Mouse (Mus musculus) cerebellum, postnatal 36 days (tissue): Measurements from ENCODE around the gene Scamp3.
"Not testable (repeated sequence)": the region's sequence is repeated elsewhere in the genome, so short reads cannot be mapped to it uniquely, and the experiment has no call there.

Source experiments
- DNase-seq, 2 experiments: peaks; one replicate each; pipeline ENCODE4 v3.0.0; 2021 to 2022; ENCODE audit warnings: mixed read lengths in 2 of 2

The Scamp3 gene

DNA sequence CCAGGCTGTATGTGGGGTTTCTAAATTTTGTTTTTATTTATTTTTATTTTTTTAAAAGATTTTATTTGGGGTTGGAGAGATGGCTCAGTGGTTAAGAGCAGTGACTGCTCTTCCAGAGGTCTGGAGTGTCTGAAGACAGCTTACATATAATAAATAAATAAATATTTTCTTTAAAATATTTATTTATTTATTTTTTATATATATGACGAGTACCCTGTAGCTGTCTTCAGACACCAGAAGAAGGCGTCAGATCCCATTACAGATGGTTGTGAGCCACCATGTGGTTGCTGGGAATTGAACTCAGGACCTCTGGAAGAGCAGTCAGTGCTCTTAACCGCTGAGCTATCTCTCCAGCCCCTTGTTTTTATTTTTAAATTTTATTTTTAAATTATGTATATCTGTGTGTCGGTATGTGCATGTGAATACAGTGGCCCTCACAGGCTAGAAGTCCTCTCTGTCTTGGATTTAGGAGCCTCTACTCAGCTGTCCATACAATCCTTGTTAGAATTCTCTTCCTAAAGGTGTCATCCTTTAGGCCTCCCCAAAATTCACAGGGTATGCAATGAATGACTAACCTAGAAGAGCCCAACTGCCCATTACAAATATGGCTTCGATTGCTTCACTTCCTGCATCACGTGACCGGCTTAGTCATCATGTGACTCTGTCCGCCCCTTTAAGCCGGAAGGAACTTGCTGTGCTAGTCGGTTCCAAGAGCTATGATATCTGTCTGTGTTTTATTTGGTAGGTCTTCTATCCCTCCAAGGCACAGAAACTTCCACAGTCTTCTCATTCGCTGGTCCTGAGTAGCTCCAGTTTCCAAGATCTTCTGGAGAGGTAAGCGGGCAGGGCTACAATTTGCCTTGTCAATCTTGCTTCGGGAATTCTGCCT is 25.2 kb downstream of the Scamp3 start, which contains the start of gene Gba:
Gba (plus strand) TSS at position 676 of the 889 bp plus-strand sequence.
- peak; percentile 84 to 91 for DNase-seq

DNA sequence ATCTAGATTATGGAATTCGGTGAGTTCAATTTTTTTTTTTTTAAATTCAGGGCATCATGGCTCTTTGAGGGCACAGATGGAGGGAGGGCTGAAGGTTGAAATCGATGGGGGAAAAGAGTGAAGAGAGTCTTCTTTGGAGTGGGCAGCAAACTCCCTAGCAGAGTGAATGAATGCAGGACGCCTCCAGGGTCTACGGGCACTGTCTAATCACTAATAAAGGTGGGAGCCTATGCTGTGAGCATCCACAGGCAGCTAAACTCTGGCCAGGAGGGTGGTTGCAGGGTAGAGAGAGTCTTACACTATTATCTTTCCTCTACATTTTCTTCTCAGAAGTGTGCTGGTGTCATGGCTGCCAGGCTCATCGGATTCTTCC is 25.9 kb downstream of the Scamp3 start:
- DNase-seq: no peak

DNA sequence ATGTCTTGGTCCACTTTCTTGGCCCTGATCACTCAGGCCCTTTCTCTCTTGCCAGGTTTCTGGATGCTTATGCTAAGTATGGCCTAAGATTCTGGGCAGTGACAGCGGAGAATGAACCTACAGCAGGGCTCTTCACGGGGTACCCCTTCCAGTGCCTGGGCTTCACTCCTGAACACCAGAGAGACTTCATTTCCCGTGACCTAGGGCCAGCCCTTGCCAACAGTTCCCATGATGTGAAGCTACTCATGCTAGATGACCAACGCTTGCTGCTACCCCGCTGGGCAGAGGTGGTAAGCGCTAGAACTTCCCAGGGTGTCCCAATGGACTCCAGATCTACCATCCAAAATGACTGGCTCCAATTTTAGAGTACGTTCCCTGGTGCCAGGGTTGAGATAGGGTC is 28.8 kb downstream of the Scamp3 start:
- no peak for DNase-seq

DNA sequence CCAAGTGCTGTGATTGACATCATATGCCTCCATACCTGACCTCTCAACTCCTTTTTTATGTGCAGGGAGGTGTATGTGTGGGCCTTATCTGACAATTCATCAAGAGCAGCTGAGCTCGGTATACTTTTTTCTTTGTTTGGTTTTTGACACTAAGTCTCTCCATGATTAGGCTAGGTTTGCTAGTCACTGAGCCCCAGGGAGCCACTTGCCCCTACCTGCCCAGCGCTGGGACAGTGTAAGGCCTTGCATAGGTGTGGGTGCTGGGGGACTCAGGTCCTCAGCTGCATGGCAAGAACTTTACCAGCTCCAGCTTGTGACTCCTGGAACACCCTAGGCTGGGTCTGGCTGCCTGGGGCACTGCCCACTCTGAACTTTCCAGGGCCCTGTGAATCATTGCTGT is 29.4 kb downstream of the Scamp3 start:
- no peak for DNase-seq

GRCm38 (mm10) chr3:89208075-89208657 is 30.9 kb downstream of the Scamp3 start:
- no peak for DNase-seq

GRCm38 (mm10) chr3:89208736-89209135 is 31.5 kb downstream of the Scamp3 start:
- DNase-seq: no peak

GRCm38 (mm10) chr3:89209731-89210130 is 32.5 kb downstream of the Scamp3 start:
- no peak for DNase-seq

GRCm38 (mm10) chr3:89210162-89210561 is 32.9 kb downstream of the Scamp3 start:
- DNase-seq: no peak

DNA sequence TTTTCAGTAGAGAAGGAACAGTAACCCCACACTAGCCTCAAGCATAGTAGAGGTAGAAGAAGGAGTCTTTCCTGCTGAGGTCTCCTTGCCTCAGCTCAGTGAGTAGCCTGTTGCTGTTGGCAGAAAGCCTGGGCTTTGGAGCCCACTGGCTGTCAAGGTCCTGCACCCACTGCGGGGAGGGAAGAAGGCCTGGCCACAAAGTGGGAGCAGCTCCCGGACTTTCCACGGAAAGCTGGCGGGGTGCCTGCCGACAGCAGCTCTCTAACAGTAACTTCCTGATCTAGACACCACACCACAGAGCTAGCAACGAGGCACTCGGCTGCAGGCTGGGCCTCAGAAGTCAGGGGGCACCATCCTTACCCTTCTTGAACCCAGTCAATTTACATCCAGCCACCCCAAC is 33.5 kb downstream of the Scamp3 start:
- no peak for DNase-seq

GRCm38 (mm10) chr3:89213803-89214530 is 36.7 kb downstream of the Scamp3 start:
- DNase-seq: peak; percentile 85 to 88

- DNase-seq: no peak
Observed at GRCm38 (mm10) chr3:89214681-89215411, 37.6 kb downstream of the Scamp3 start, which contains the start of gene Thbs3. TSS of gene Thbs3 (plus strand) at chr3:89215180.

GRCm38 (mm10) chr3:89215853-89216252 is 38.6 kb downstream of the Scamp3 start:
- peak; percentile 87 to 91 for DNase-seq

- DNase-seq: not testable (repeated sequence)
Observed at GRCm38 (mm10) chr3:89216407-89216806, 39.1 kb downstream of the Scamp3 start.

GRCm38 (mm10) chr3:89218271-89218670 is 41.0 kb downstream of the Scamp3 start:
- DNase-seq: no peak

DNA sequence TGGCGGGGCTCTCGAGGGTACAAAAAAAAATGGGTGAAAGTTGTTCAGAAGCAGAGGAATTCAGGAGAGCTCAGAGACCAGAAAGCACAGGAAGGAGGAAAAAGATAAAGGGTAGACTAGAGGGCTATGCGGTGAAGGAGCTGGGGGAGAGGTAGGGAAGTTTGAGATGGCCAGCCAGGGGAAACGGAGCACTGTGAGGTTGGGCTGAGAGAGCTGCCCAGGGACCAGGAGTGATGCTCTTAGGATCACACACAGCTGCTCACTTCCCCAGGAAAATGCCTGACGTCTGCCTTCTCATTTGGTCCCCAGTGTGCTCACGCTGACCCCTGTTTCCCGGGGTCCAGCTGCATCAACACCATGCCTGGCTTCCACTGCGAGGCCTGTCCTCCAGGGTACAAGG is 42.3 kb downstream of the Scamp3 start:
- DNase-seq: no peak

GRCm38 (mm10) chr3:89221167-89221566 is 43.9 kb downstream of the Scamp3 start:
- no peak for DNase-seq

DNA sequence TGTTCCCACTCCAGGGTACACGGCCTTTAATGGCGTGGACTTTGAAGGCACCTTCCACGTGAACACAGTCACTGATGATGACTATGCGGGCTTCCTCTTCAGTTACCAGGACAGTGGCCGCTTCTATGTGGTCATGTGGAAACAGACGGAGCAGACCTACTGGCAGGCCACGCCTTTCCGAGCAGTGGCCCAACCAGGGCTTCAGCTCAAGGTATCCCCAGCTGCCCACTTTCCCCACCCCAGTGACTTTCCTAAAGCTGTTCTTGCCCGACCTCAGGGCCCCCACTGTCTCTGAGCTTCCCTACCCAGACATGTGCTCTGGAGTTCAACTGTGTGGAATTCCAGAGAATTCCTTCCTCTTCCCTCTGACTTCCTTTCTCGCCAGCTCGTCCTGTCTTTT is 47.5 kb downstream of the Scamp3 start:
- DNase-seq: no peak

GRCm38 (mm10) chr3:89225321-89225815 is 48.1 kb downstream of the Scamp3 start:
- no peak for DNase-seq

GRCm38 (mm10) chr3:89225918-89226317 is 48.6 kb downstream of the Scamp3 start:
- no peak for DNase-seq

- no peak for DNase-seq
Observed at GRCm38 (mm10) chr3:89226361-89226760, 49.1 kb downstream of the Scamp3 start.

- DNase-seq: no peak
Observed at GRCm38 (mm10) chr3:89226900-89227299, 49.6 kb downstream of the Scamp3 start, which contains the start of gene Mtx1. TSS of gene Mtx1 (minus strand) at chr3:89227088.
